Mouse (Mus musculus) midbrain, postnatal 0 days (tissue): ENCODE results near the gene Myo1c. TPM values are rescaled to one million over a fixed set of nuclear protein-coding genes. Genes with fewer than 3 reads are reported as not detected.

Experiments
- ATAC-seq: fragments of 200-750 bp; cut with Nextera tagmentation; 2 replicates; pipeline ENCODE4 v1.8.0; 2017; ENCODE audit warnings: moderate number of reproducible peaks, mild to moderate bottlenecking, moderate TSS enrichment, moderate library complexity; ENCODE audit not compliant: low FRiP score
- DNase-seq: peaks from one replicate; pipeline ENCODE4 v3.0.0-alpha.2; 2015; ENCODE audit warnings: low spot score
- H3K27ac ChIP-seq: fragments of 300-500 bp; sonication (generic); 2 replicates; pipeline ENCODE4 v1.5.1; 2014; ENCODE audit warnings: low read depth, mild to moderate bottlenecking, low read length, mixed read lengths
- H3K27me3 ChIP-seq: fragments of 300-500 bp; sonication (generic); 2 replicates; pipeline ENCODE4 v1.6.1; 2014; ENCODE audit warnings: low read length, control low read depth, mixed read lengths; ENCODE audit not compliant: insufficient read depth
- H3K36me3 ChIP-seq: fragments of 300-500 bp; sonication (generic); 2 replicates; pipeline ENCODE4 v1.6.1; 2014; ENCODE audit warnings: low read length, control low read depth, mixed read lengths; ENCODE audit not compliant: insufficient read depth
- H3K4me1 ChIP-seq: fragments of 300-500 bp; sonication (generic); 2 replicates; pipeline ENCODE4 v1.6.1; 2014; ENCODE audit warnings: mild to moderate bottlenecking, control low read depth, antibody characterized with exemption, low read length, mixed read lengths; ENCODE audit not compliant: insufficient read depth
- H3K4me2 ChIP-seq: fragments of 300-500 bp; sonication (generic); 2 replicates; pipeline ENCODE4 v1.6.1; 2014; ENCODE audit warnings: low read depth, mild to moderate bottlenecking, low read length, mixed read lengths; ENCODE audit not compliant: poor library complexity, severe bottlenecking
- H3K4me3 ChIP-seq: fragments of 300-500 bp; sonication (generic); 2 replicates; pipeline ENCODE4 v1.5.1; 2014; ENCODE audit warnings: low read depth, mild to moderate bottlenecking, low read length, moderate library complexity
- H3K9ac ChIP-seq: fragments of 300-500 bp; sonication (generic); replicated peaks from 2 replicates; pipeline ENCODE4 v1.6.1; 2014; ENCODE audit warnings: mild to moderate bottlenecking, low read length, moderate library complexity, mixed read lengths; ENCODE audit not compliant: poor library complexity, severe bottlenecking
- H3K9me3 ChIP-seq: fragments of 300-500 bp; sonication (generic); 2 replicates; pipeline ENCODE4 v1.6.1; 2016; ENCODE audit warnings: low read length, control low read depth
- CTCF ChIP-seq: IDR thresholded peaks from 2 replicates; pipeline ENCODE4 v1.5.1; 2016; ENCODE audit warnings: antibody characterized with exemption, mild to moderate bottlenecking
- WGBS: fragments of 180-500 bp; shearing (Covaris S2); extraction: QIAGEN DNeasy Blood & Tissue Kit; methylation state at CpG from one replicate; pipeline ENCODE4 v1.1.7; 2014; 5-methylcytosine and 5-hydroxymethylcytosine counted together
- polyA plus RNA-seq: library from polyadenylated mRNA; unstranded; fragments of >200 nt; fragmentation: Nextera tagmentation; extraction: Ambion mirVana; gene quantifications from 2 replicates; pipeline ENCODE4 v1.2.1, GENCODE M21; 2015
- total RNA-seq: library from RNA; depleted of rRNA; stranded (reverse); fragments of >200 nt; gene quantifications from 2 replicates; pipeline ENCODE4 v1.2.3, GENCODE M21; 2014

The Myo1c gene
- total and polyA plus RNA-seq, 2 experiments from 2014 or later: 7.7 to 22.8 TPM

GRCm38 (mm10) chr11:75677881-75678746, 27.8 kb downstream of the Myo1c start:
- H3K4me1 ChIP-seq: peaks cover 10% of the 10 kb centered on the region
- H3K27ac ChIP-seq: peak overlapping the region; percentile 95; the same call in 1 of the 2 replicates
- peak overlapping the region; percentile 60 for H3K4me2 ChIP-seq
- H3K4me3 ChIP-seq: peak overlapping the region; percentile 98
- WGBS: 96% methylated on average over 3 of the region's 3 CpGs
- TF ChIP-seq CTCF: no peak
- DNase-seq (no peak), ATAC-seq (no peak)
- H3K27me3 ChIP-seq: no peaks in the 10 kb centered on the region
- H3K9ac ChIP-seq: 0 out of 2 replicates have a peak overlapping the region, but pooled peaks have one; percentile 29
- H3K9me3 ChIP-seq: no peaks in the 10 kb centered on the region
- H3K36me3 ChIP-seq: peaks cover 3% of the 10 kb centered on the region; the same call in 1 of the 2 replicates

GRCm38 (mm10) chr11:75678747-75679438, 28.6 kb downstream of the Myo1c start, which contains the start of gene Crk:
Crk (plus strand) TSS chr11:75679259.
- no peak; the same call in 1 of the 2 replicates for TF ChIP-seq CTCF
- peaks cover 10% of the 10 kb centered on the region for H3K4me1 ChIP-seq
- H3K4me3 ChIP-seq: peak within 1 kb of the TSS; percentile 98
- ATAC-seq: peak; percentile 98
- H3K9me3 ChIP-seq: no peaks in the 10 kb centered on the region
- H3K4me2 ChIP-seq: peak within 1 kb of the TSS; percentile 60
- WGBS: 0% methylated on average over 55 of the region's 55 CpGs
- H3K27ac ChIP-seq: peak within 1 kb of the TSS; percentile 95
- no peaks in the 10 kb centered on the region for H3K27me3 ChIP-seq
- DNase-seq: peak; percentile 98
- H3K9ac ChIP-seq: peak within 1 kb of the TSS; percentile 90
- no peaks in the 10 kb centered on the region for H3K36me3 ChIP-seq

- peak overlapping the region; percentile 90 for H3K9ac ChIP-seq
- peaks cover 10% of the 10 kb centered on the region for H3K4me1 ChIP-seq
- H3K27me3 ChIP-seq: no peaks in the 10 kb centered on the region
- DNase-seq (peak; percentile 69), ATAC-seq (peak; percentile 79)
- WGBS: under 1% methylated on average over 36 of the region's 43 CpGs
- H3K27ac ChIP-seq: peak overlapping the region; percentile 95
- peak overlapping the region; percentile 98 for H3K4me3 ChIP-seq
- H3K9me3 ChIP-seq: no peaks in the 10 kb centered on the region
- TF ChIP-seq CTCF: peak; percentile 57
- no peaks in the 10 kb centered on the region for H3K36me3 ChIP-seq
- H3K4me2 ChIP-seq: peak overlapping the region; percentile 60
These were observed 29.3 kb downstream of the Myo1c start for GRCm38 (mm10) chr11:75679439-75680171.

GRCm38 (mm10) chr11:75684462-75684861, 34.2 kb downstream of the Myo1c start:
- H3K9ac ChIP-seq: no peak overlapping the region
- no peak overlapping the region for H3K4me3 ChIP-seq
- no peak overlapping the region for H3K27ac ChIP-seq
- DNase-seq (no peak), ATAC-seq (no peak)
- TF ChIP-seq CTCF: 0 out of 2 replicates have a peak, but pooled peaks have one; percentile 14
- H3K4me1 ChIP-seq: peaks cover 10% of the 10 kb centered on the region
- no peaks in the 10 kb centered on the region for H3K9me3 ChIP-seq
- H3K4me2 ChIP-seq: no peak overlapping the region
- no peaks in the 10 kb centered on the region for H3K36me3 ChIP-seq
- H3K27me3 ChIP-seq: no peaks in the 10 kb centered on the region
- 91% methylated on average over 5 of the region's 5 CpGs for WGBS

- H3K4me2 ChIP-seq: no peak overlapping the region
- no peak overlapping the region for H3K27ac ChIP-seq
- H3K4me3 ChIP-seq: no peak overlapping the region
- no peaks in the 10 kb centered on the region for H3K9me3 ChIP-seq
- ATAC-seq: no peak
- no peak for TF ChIP-seq CTCF
- peaks cover 10% of the 10 kb centered on the region for H3K4me1 ChIP-seq
- H3K36me3 ChIP-seq: no peaks in the 10 kb centered on the region
- DNase-seq: no peak
- WGBS: 80% methylated on average over 2 of the region's 2 CpGs
- no peaks in the 10 kb centered on the region for H3K27me3 ChIP-seq
- H3K9ac ChIP-seq: no peak overlapping the region
These were observed 34.7 kb downstream of the Myo1c start for GRCm38 (mm10) chr11:75684956-75685355.
